ENCODE assay signal across 8 mouse cellular contexts in the genomic region with DNA sequence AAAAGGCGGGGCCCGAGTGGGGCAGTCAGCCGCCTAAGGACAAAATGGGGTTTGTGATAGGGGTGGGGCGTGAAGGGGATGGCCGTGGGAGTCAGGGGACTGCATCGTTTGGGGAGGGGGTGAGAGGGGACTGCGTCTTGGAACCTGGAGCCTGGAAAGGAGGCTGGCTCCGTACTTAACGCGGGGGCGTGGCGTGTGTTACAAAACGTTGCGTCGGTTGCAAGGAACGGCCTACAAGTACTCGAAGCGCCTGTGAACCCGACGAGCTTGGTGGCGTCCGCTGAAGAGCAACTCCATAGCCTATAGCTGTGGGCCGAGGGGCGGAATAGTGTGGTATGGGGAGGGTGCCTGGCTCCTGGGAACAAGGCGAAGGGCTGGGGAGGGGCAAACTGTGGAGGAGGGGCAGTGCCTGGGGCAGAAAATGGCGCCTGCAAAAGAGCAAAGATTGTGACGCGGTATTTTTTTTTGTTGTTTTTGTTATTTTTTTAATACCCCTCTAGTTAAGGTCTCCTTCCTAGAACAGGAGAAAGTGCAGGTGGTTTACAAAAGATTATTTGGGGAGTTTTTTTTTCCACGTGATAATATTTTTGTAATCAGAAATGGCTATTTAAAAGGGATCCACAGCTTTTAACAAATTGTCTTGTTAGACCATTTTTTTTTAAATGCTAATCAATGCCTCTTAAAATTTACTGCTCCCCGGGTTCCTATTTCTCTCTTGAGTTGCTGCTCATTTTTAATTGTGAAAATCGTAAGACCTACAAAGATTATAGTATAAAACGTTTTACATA. TPM values are rescaled to one million over a fixed set of nuclear protein-coding genes. Genes with fewer than 3 reads are reported as not detected.
DNase-seq lines count a peak whose midpoint lies in the region; ATAC-seq and TF ChIP-seq lines count a peak whose summit lies in the region.

No protein-coding gene starts in this region.

- peak; percentile 95 for ATAC-seq in forebrain, embryonic 15.5 days (replicated peaks)
- peak; percentile 92 for ATAC-seq in neural tube, embryonic 14.5 days (ENCODE audit: low read depth)

- H3K9me3 ChIP-seq in MEL (replicated peaks; ENCODE audit: insufficient read depth, low read length): no peaks in the 10 kb centered on the region
- no peaks in the 10 kb centered on the region for H3K9me3 ChIP-seq in forebrain, embryonic 15.5 days
- no peaks in the 10 kb centered on the region for H3K9me3 ChIP-seq in neural tube, embryonic 14.5 days (ENCODE audit: control insufficient read depth, low read length)

- peaks cover 12 to 17% of the 10 kb centered on the region in 2 experiments for H3K4me1 ChIP-seq in MEL (ENCODE audit: control insufficient read depth in 1 of 2, insufficient read depth in 2 of 2, low read length in 2 of 2)
- no peaks in the 10 kb centered on the region for H3K4me1 ChIP-seq in forebrain, embryonic 15.5 days
- H3K4me1 ChIP-seq in neural tube, embryonic 14.5 days (ENCODE audit: control insufficient read depth, insufficient read depth, low read length): no peaks in the 10 kb centered on the region

- H3K79me2 ChIP-seq in MEL (ENCODE audit: control insufficient read depth, insufficient read depth, low read length, poor library complexity): peaks cover 7% of the 10 kb centered on the region; the same call in 1 of the 2 replicates

- intact Hi-C loops in heart, postnatal 14 days (cut with DNase I): loop anchor here (2.0 to 5.0 kb wide), 3 partner anchors 16 to 163 kb away; no protein-coding TSS in a partner anchor

- peak; percentile 97 for DNase-seq in MEL (ENCODE audit: low read depth, low spot score)
- peak; percentile 90 for DNase-seq in cerebellum, adult 11-12 months
- DNase-seq in heart, postnatal 14 days: peak; percentile 70 to 74
- peak; percentile 65 to 77 for DNase-seq in layer of hippocampus, adult 18-20 months (ENCODE audit: low spot score in 2 of 2)
- DNase-seq in lung, adult 18-20 months: peak; percentile 87 to 89
- DNase-seq in thymus, adult 18-20 months: peak; percentile 67 to 78

- TF ChIP-seq POLR2A in MEL (IDR thresholded peaks at IDR 0.05; ENCODE audit: control insufficient read depth in 1 of 2, insufficient read depth in 1 of 2, low read depth in 1 of 2, low read length in 2 of 2, poor library complexity in 1 of 2): peak in 1 of 2 experiments; percentile 31; a peak in 2 of 4 replicates

- no peaks in the 10 kb centered on the region for H3K27me3 ChIP-seq in MEL (ENCODE audit: control insufficient read depth in 1 of 2, insufficient read depth in 2 of 2, low read length in 2 of 2)
- H3K27me3 ChIP-seq in forebrain, embryonic 15.5 days: no peaks in the 10 kb centered on the region
- H3K27me3 ChIP-seq in neural tube, embryonic 14.5 days (ENCODE audit: control insufficient read depth, insufficient read depth, low read length): no peaks in the 10 kb centered on the region

- no peak for TF ChIP-seq RAD21 in MEL (IDR thresholded peaks at IDR 0.05; ENCODE audit: low read depth, low read length)

- TF ChIP-seq CTCF in MEL (IDR thresholded peaks at IDR 0.05 in 2 of 3, conservative IDR thresholded peaks at IDR 0.05 in 1 of 3; ENCODE audit: control insufficient read depth in 1 of 3, insufficient read depth in 1 of 3, low read depth in 2 of 3, low read length in 3 of 3, poor library complexity in 1 of 3, severe bottlenecking in 1 of 3): no peak

- no peak; a peak in 1 of 4 replicates for TF ChIP-seq EP300 in MEL (IDR thresholded peaks at IDR 0.05; ENCODE audit: low read depth in 1 of 2, low read length in 2 of 2)

- H3K9ac ChIP-seq in MEL (ENCODE audit: control insufficient read depth, low read depth, low read length, poor library complexity, severe bottlenecking): peak overlapping the region; percentile 94
- H3K9ac ChIP-seq in forebrain, embryonic 15.5 days (replicated peaks): peak overlapping the region; percentile 67
- H3K9ac ChIP-seq in neural tube, embryonic 14.5 days (replicated peaks; ENCODE audit: low read depth, low read length): peak overlapping the region; percentile 68

- WGBS in forebrain, embryonic 15.5 days: 14% methylated on average over 32 of the region's 32 CpGs
- 10% methylated on average over 31 of the region's 32 CpGs for WGBS in neural tube, embryonic 14.5 days

- peak overlapping the region; percentile 90 to 94 for H3K4me3 ChIP-seq in MEL (ENCODE audit: control insufficient read depth in 1 of 2, insufficient read depth in 1 of 2, low read depth in 2 of 2, low read length in 2 of 2)
- H3K4me3 ChIP-seq in forebrain, embryonic 15.5 days: peak overlapping the region; percentile 65
- peak overlapping the region; percentile 58 for H3K4me3 ChIP-seq in neural tube, embryonic 14.5 days (ENCODE audit: low read depth, low read length)

- peak overlapping the region; percentile 43 for H3K4me2 ChIP-seq in forebrain, embryonic 15.5 days (replicated peaks)
- peak overlapping the region; percentile 38 for H3K4me2 ChIP-seq in neural tube, embryonic 14.5 days (ENCODE audit: low read depth, low read length)

- H3K27ac ChIP-seq in MEL (ENCODE audit: control insufficient read depth, low read depth, low read length): peak overlapping the region; percentile 94
- H3K27ac ChIP-seq in forebrain, embryonic 15.5 days (replicated peaks): peak overlapping the region; percentile 95
- H3K27ac ChIP-seq in neural tube, embryonic 14.5 days (ENCODE audit: low read depth, low read length): peak overlapping the region; percentile 90

- H3K36me3 ChIP-seq in MEL (ENCODE audit: control insufficient read depth in 1 of 2, insufficient read depth in 2 of 2, low read length in 2 of 2): peaks cover 0 to 24% of the 10 kb centered on the region in 2 experiments; a peak in 3 of 4 replicates
- peaks cover 2% of the 10 kb centered on the region; the same call in 1 of the 2 replicates for H3K36me3 ChIP-seq in forebrain, embryonic 15.5 days
- no peaks in the 10 kb centered on the region for H3K36me3 ChIP-seq in neural tube, embryonic 14.5 days (ENCODE audit: control insufficient read depth, insufficient read depth, low read length)

TF ChIP-seq in MEL, 35 proteins besides CTCF, POLR2A, EP300 and RAD21 (continues in another document):
- TF ChIP-seq HCFC1 (IDR thresholded peaks at IDR 0.05; ENCODE audit: low read depth, low read length) (no peak; the same call in 1 of the 2 replicates), POLR2AphosphoS5 (IDR thresholded peaks at IDR 0.05; ENCODE audit: borderline replicate concordance, low read depth, low read length) (no peak), USF1 (IDR thresholded peaks at IDR 0.05; ENCODE audit: low read depth, low read length) (no peak), NRF1 (IDR thresholded peaks at IDR 0.05; ENCODE audit: insufficient read depth, low read depth, low read length, poor library complexity, severe bottlenecking) (no peak), MYB (IDR thresholded peaks at IDR 0.05; ENCODE audit: low read depth, low read length) (peak; percentile 55), NELFE (IDR thresholded peaks at IDR 0.05; ENCODE audit: low read depth, low read length) (no peak), TBP (IDR thresholded peaks at IDR 0.05; ENCODE audit: low read depth, low read length) (peak; percentile 84), POLR2AphosphoS2 (IDR thresholded peaks at IDR 0.05; ENCODE audit: low read length) (peak; percentile 12; the same call in 1 of the 2 replicates), UBTF (IDR thresholded peaks at IDR 0.05; ENCODE audit: borderline replicate concordance, insufficient read depth, low read depth, low read length) (0 out of 2 replicates have a peak, but pooled peaks have one; percentile 43), ZNF384 (IDR thresholded peaks at IDR 0.05; ENCODE audit: low read depth, low read length) (peak; percentile 66; the same call in 1 of the 2 replicates), MEF2A (IDR thresholded peaks at IDR 0.05; ENCODE audit: extremely low read depth, insufficient replicate concordance, low read depth, low read length, poor library complexity, severe bottlenecking) (no peak), JUND (IDR thresholded peaks at IDR 0.05; ENCODE audit: low read depth, low read length) (no peak), ZMIZ1 (IDR thresholded peaks at IDR 0.05; ENCODE audit: low read depth, low read length) (0 out of 2 replicates have a peak, but pooled peaks have one; percentile 14), ZKSCAN1 (IDR thresholded peaks at IDR 0.05; ENCODE audit: low read depth, low read length) (no peak), TCF12 (IDR thresholded peaks at IDR 0.05; ENCODE audit: low read depth, low read length) (no peak), SIN3A (IDR thresholded peaks at IDR 0.05; ENCODE audit: low read length) (peak; percentile 72; the same call in 1 of the 2 replicates), MYC (IDR thresholded peaks at IDR 0.05; ENCODE audit: low read depth, low read length) (0 out of 2 replicates have a peak, but pooled peaks have one; percentile 72), ETS1 (IDR thresholded peaks at IDR 0.05; ENCODE audit: low read depth, low read length) (no peak)

RNA-seq across cellular contexts. Expression of a gene that starts 0.8 kb away (rescaled TPM):
- 13.8 and 17.8 TPM in 2 replicates for total RNA-seq in MEL (2012; rRNA removed)
- 10 to 100 TPM in 1 of 2 experiments, not detected in 1; 34.4 TPM for polyA plus RNA-seq in MEL (2012; ENCODE audit: insufficient read depth in 1 of 2, insufficient read length in 2 of 2, low read depth in 1 of 2, low replicate concordance in 2 of 2, missing spikeins in 1 of 2)
- 85.3 and 86.6 TPM in 2 replicates for polyA plus RNA-seq in forebrain, embryonic 15.5 days (2015; fragmentation: Nextera tagmentation; extraction: Ambion mirVana)
- total RNA-seq in heart, postnatal 14 days (2021): 1 to 10 TPM; 4.8 to 5.2 TPM
- 100 to 1,000 TPM; 114 to 129 TPM for total RNA-seq in layer of hippocampus, adult 18-20 months (2021)
- 85.9 and 93.5 TPM in 2 replicates for polyA plus RNA-seq in neural tube, embryonic 14.5 days (2014; fragmentation: Nextera tagmentation; extraction: Ambion mirVana)

RNA-seq across cellular contexts. Expression of a gene that starts 16.7 kb away (rescaled TPM):
- total RNA-seq in MEL (2012; rRNA removed): 31.9 and 36.6 TPM in 2 replicates
- polyA plus RNA-seq in MEL (2012; ENCODE audit: insufficient read depth in 1 of 2, insufficient read length in 2 of 2, low read depth in 1 of 2, low replicate concordance in 2 of 2, missing spikeins in 1 of 2): 100 to 1,000 TPM in 1 of 2 experiments, not detected in 1; 136 TPM
- 133 and 137 TPM in 2 replicates for polyA plus RNA-seq in forebrain, embryonic 15.5 days (2015; fragmentation: Nextera tagmentation; extraction: Ambion mirVana)
- 100 to 1,000 TPM; 156 to 185 TPM for total RNA-seq in heart, postnatal 14 days (2021)
- 100 to 1,000 TPM; 197 to 200 TPM for total RNA-seq in layer of hippocampus, adult 18-20 months (2021)
- 117 and 120 TPM in 2 replicates for polyA plus RNA-seq in neural tube, embryonic 14.5 days (2014; fragmentation: Nextera tagmentation; extraction: Ambion mirVana)

RNA-seq across cellular contexts. Expression of a gene that starts 46.4 kb away (rescaled TPM):
- total RNA-seq in MEL (2012; rRNA removed): 269 and 295 TPM in 2 replicates
- polyA plus RNA-seq in MEL (2012; ENCODE audit: insufficient read depth in 1 of 2, insufficient read length in 2 of 2, low read depth in 1 of 2, low replicate concordance in 2 of 2, missing spikeins in 1 of 2): 100 to 1,000 TPM; 530 to 704 TPM
- 407 and 417 TPM in 2 replicates for polyA plus RNA-seq in forebrain, embryonic 15.5 days (2015; fragmentation: Nextera tagmentation; extraction: Ambion mirVana)
- 100 to 1,000 TPM; 233 to 249 TPM for total RNA-seq in heart, postnatal 14 days (2021)
- 100 to 1,000 TPM; 362 to 380 TPM for total RNA-seq in layer of hippocampus, adult 18-20 months (2021)
- 318 and 392 TPM in 2 replicates for polyA plus RNA-seq in neural tube, embryonic 14.5 days (2014; fragmentation: Nextera tagmentation; extraction: Ambion mirVana)

Comparison
In these comparisons a context has a peak if more than half of its experiments do, and no peak if none do; other contexts are left out.
1. Peak in every context shown above with its lines: DNase-seq, ATAC-seq, H3K4me3 ChIP-seq and H3K27ac ChIP-seq.